32 mouse cellular contexts compared by ENCODE assay signal in genomic region chr6:28471284-28472035, GRCm38 (mm10). TPM values are rescaled to one million over a fixed set of nuclear protein-coding genes. Genes with fewer than 3 reads are reported as not detected.
"Had no signal": no experiment of that assay in that cellular context is flagged by ENCODE, and none has a peak within 500 bp of the region (broad histone marks: within the 10 kb centered on the region; RNA-seq: fewer than 3 reads in every experiment).

No protein-coding gene starts in this region.

- H3K4me1 ChIP-seq: liver, embryonic 13.5 days; neural tube, embryonic 12.5 days; neural tube, embryonic 15.5 days had no signal

- H3K36me3 ChIP-seq: liver, embryonic 13.5 days; neural tube, embryonic 12.5 days; neural tube, embryonic 15.5 days had no signal

- H3K9ac ChIP-seq: liver, embryonic 13.5 days; neural tube, embryonic 12.5 days; neural tube, embryonic 15.5 days had no signal

- H3K27ac ChIP-seq: liver, embryonic 13.5 days; neural tube, embryonic 12.5 days; neural tube, embryonic 15.5 days had no signal

- H3K4me3 ChIP-seq: liver, embryonic 13.5 days; neural tube, embryonic 12.5 days; neural tube, embryonic 15.5 days had no signal

- DNase-seq: kidney, adult 18-20 months; kidney, adult 9 months; kidney, postnatal 14 days; kidney, postnatal 4 days; liver, embryonic 13.5 days; lung, adult 2 months; lung, postnatal 14 days; lung, postnatal 4 days; midbrain, embryonic 14.5 days; right cerebral cortex, postnatal 25 days; thymus, adult 18-20 months; thymus, postnatal 36 days had no signal

- H3K27me3 ChIP-seq: liver, embryonic 13.5 days; neural tube, embryonic 12.5 days; neural tube, embryonic 15.5 days had no signal

- H3K4me2 ChIP-seq: liver, embryonic 13.5 days; midbrain, embryonic 11.5 days; neural tube, embryonic 12.5 days; neural tube, embryonic 15.5 days had no signal

- H3K9me3 ChIP-seq: liver, embryonic 13.5 days; neural tube, embryonic 12.5 days; neural tube, embryonic 15.5 days had no signal

RNA-seq across cellular contexts. Expression of gene Pax4, which starts 22.3 kb away (rescaled TPM):
- total RNA-seq: layer of hippocampus, adult 18-20 months; layer of hippocampus, postnatal 25 days; left cerebral cortex, adult 18-20 months; left cerebral cortex, postnatal 10 days; left cerebral cortex, postnatal 36 days; liver, adult 2 months; megakaryocyte progenitor cell, adult 5-6 weeks; megakaryocyte-erythroid progenitor cell, adult 5-6 weeks; midbrain, postnatal 0 days had no signal
- polyA plus RNA-seq: kidney, embryonic 16.5 days; limb, embryonic 11.5 days; limb, embryonic 14.5 days; liver, adult 2 months; liver, embryonic 13.5 days; liver, embryonic 16.5 days; lung, adult 2 months; lung, embryonic 16.5 days; midbrain, embryonic 11.5 days; midbrain, embryonic 14.5 days; neural tube, embryonic 12.5 days; neural tube, embryonic 15.5 days; spleen, adult 2 months; testis, adult 2 months; urinary bladder, adult 2 months had no signal

RNA-seq across cellular contexts. Expression of gene Fscn3, which starts 43.9 kb away (rescaled TPM):
- total RNA-seq: layer of hippocampus, adult 18-20 months; layer of hippocampus, postnatal 25 days; left cerebral cortex, adult 18-20 months; left cerebral cortex, postnatal 36 days; megakaryocyte progenitor cell, adult 5-6 weeks; midbrain, postnatal 0 days had no signal
- polyA plus RNA-seq: kidney, embryonic 16.5 days; limb, embryonic 11.5 days; liver, adult 2 months; lung, adult 2 months; midbrain, embryonic 11.5 days; midbrain, embryonic 14.5 days; midbrain, postnatal 0 days; neural tube, embryonic 12.5 days; neural tube, embryonic 15.5 days; spleen, adult 2 months; urinary bladder, adult 2 months had no signal
